Mouse (Mus musculus): Measurements from ENCODE around the gene Arl8b. TPM values are rescaled to one million over a fixed set of nuclear protein-coding genes. Genes with fewer than 3 reads are reported as not detected.

The Arl8b gene
- polyA plus RNA-seq, 2 experiments = 10.5 to 35.5 TPM

DNA sequence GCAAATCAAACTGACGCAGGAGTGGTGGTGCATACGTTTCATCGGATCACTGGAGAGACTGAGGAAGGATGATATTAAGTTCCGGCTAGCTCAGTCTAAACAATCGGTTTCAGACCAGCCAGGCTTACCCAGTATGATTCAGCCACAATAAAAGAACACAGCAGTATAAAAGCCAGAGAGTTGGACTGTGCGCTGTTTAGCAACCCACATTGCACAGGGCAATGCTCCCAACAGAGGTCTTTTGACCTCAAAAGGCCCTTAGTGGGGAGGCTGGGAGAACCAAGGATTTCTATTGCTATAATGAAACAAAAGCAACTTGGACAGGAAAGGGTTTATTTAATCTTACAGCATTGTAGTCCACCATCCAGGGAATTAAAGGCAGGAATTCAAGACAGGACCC, 9.4 kb upstream of the Arl8b start:
- Histone ChIP-seq H3K27ac (no peak overlapping the region), H3K9ac (replicated peaks) (no peak overlapping the region), H3K9me3 (ENCODE audit: control insufficient read depth, low read length) (no peaks in the 10 kb centered on the region), H3K36me3 (replicated peaks; ENCODE audit: control insufficient read depth, insufficient read depth, low read depth) (no peaks in the 10 kb centered on the region), H3K27me3 (ENCODE audit: control insufficient read depth, insufficient read depth, low read length) (no peaks in the 10 kb centered on the region), H3K4me3 (ENCODE audit: insufficient read depth in 1 of 2, low read depth in 2 of 2, low read length in 2 of 2) (no peak overlapping the region), H3K4me2 (ENCODE audit: low read depth) (no peak overlapping the region), H3K4me1 (replicated peaks; ENCODE audit: control insufficient read depth in 2 of 2, insufficient read depth in 2 of 2, low read length in 1 of 2) (peaks cover 0 to 8% of the 10 kb centered on the region in 2 experiments; a peak in 2 of 4 replicates)
- TF ChIP-seq CTCF (IDR thresholded peaks at IDR 0.05; ENCODE audit: low read depth) (no peak), EP300 (IDR thresholded peaks at IDR 0.05; ENCODE audit: low read depth) (no peak)
- DNase-seq (ENCODE audit: low read depth in 3 of 3, low spot score in 3 of 3) (no peak), ATAC-seq (ENCODE audit: insufficient read depth) (no peak)
- 76% methylated on average over 6 of the region's 6 CpGs for WGBS (ENCODE audit: insufficient replicate concordance)

DNA sequence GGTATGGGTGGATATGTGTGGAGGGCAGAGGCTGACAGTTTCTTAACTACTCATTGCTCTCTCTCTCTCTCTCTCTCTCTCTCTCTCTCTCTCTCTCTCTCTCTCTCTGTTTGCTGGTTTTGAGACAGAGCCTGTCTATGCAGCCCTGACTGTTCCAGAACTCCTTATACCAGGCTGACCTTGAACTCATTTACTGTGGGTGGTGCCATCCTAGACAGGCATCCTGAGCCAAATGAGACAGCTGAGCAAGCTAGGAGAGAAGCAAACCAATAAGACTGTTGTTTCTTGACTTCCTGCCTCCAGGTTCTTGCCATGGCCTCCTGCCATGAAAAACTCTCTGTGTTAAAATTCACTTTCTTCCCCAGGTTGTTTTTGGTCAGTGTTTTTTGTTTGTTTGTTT, 6.6 kb upstream of the Arl8b start:
- Histone ChIP-seq H3K27me3 (ENCODE audit: control insufficient read depth, insufficient read depth, low read length) (no peaks in the 10 kb centered on the region), H3K9ac (replicated peaks) (no peak overlapping the region), H3K4me3 (ENCODE audit: insufficient read depth in 1 of 2, low read depth in 2 of 2, low read length in 2 of 2) (no peak overlapping the region), H3K36me3 (replicated peaks; ENCODE audit: control insufficient read depth, insufficient read depth, low read depth) (no peaks in the 10 kb centered on the region), H3K4me2 (ENCODE audit: low read depth) (no peak overlapping the region), H3K9me3 (ENCODE audit: control insufficient read depth, low read length) (no peaks in the 10 kb centered on the region), H3K4me1 (replicated peaks; ENCODE audit: control insufficient read depth in 2 of 2, insufficient read depth in 2 of 2, low read length in 1 of 2) (peaks cover 0 to 9% of the 10 kb centered on the region in 2 experiments; a peak in 2 of 4 replicates), H3K27ac (no peak overlapping the region)
- TF ChIP-seq CTCF (IDR thresholded peaks at IDR 0.05; ENCODE audit: low read depth) (no peak), EP300 (IDR thresholded peaks at IDR 0.05; ENCODE audit: low read depth) (no peak)
- DNase-seq (ENCODE audit: low read depth in 3 of 3, low spot score in 3 of 3) = no peak
- no peak for ATAC-seq (ENCODE audit: insufficient read depth)

DNA sequence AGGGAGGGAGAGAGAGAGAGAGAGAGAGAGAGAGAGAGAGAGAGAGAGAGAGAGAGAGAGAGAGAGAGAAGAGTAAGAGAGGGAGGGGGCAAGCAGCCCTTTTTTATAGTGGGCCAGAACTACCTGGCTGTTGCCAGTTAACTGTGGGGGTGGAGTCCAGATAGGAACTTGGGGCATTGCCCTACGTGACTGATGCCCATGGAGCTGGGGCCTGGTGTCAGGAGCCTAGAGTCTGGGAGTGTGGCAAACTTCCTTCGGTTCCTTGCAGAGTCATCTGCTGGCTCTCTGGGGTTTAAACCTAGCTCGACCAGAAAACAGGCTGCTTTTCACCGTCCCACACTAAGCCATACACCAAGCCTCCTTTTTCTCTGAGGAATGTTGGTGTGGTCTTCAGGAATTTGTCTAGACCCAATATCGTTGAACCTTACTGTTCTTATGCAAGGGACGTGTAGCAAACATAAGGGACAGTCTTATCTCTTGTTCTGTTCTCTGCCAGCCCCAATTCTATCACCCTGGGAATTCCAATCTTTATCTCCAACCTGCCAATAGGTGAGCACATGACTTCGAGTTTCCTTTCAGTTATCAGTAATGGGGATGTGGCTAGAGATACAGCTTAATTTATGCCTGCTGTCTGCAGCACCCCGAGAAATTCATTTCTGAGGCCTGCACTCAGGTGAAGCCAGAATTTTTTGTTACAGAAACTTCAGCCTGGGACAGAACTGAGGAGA, 5.2 kb upstream of the Arl8b start:
- Histone ChIP-seq H3K9me3 (ENCODE audit: control insufficient read depth, low read length) (no peaks in the 10 kb centered on the region), H3K9ac (replicated peaks) (no peak overlapping the region), H3K4me3 (ENCODE audit: insufficient read depth in 1 of 2, low read depth in 2 of 2, low read length in 2 of 2) (no peak overlapping the region), H3K27me3 (ENCODE audit: control insufficient read depth, insufficient read depth, low read length) (no peaks in the 10 kb centered on the region), H3K4me1 (replicated peaks; ENCODE audit: control insufficient read depth in 2 of 2, insufficient read depth in 2 of 2, low read length in 1 of 2) (peaks cover 0 to 9% of the 10 kb centered on the region in 2 experiments; a peak in 2 of 4 replicates), H3K4me2 (ENCODE audit: low read depth) (no peak overlapping the region), H3K36me3 (replicated peaks; ENCODE audit: control insufficient read depth, insufficient read depth, low read depth) (no peaks in the 10 kb centered on the region), H3K27ac (no peak overlapping the region)
- 27% methylated on average over 8 of the region's 8 CpGs for WGBS (ENCODE audit: insufficient replicate concordance)
- TF ChIP-seq CTCF (IDR thresholded peaks at IDR 0.05; ENCODE audit: low read depth) = no peak
- peak; percentile 39; the same call in 1 of the 2 replicates for TF ChIP-seq EP300 (IDR thresholded peaks at IDR 0.05; ENCODE audit: low read depth)
- ATAC-seq (ENCODE audit: insufficient read depth) (peak; percentile 25; the same call in 1 of the 2 replicates), DNase-seq (ENCODE audit: low read depth in 3 of 3, low spot score in 3 of 3) (peak in 1 of 3 experiments; percentile 37)

DNA sequence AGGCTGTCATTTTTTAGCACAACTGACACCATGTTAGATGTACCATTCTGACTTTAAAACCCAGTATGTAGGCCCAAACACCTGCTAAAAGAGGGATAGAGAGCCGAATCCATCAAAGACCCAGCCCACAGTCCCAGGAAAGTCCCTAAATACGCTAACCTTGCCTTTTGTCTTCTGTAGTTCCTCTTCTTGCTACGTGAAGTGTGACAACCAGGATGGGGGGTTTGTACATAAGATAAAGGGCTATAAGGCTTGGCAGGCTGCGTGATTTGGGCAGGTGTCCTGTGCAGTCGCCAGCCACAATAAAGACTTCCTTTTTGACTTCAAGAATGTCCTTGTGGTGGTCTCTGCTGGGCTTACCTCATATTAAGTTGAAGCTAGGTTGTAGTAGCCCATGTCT, 4.5 kb upstream of the Arl8b start:
- no peak overlapping the region for H3K4me2 ChIP-seq (ENCODE audit: low read depth)
- H3K4me3 ChIP-seq (ENCODE audit: insufficient read depth in 1 of 2, low read depth in 2 of 2, low read length in 2 of 2) = no peak overlapping the region
- no peaks in the 10 kb centered on the region for H3K36me3 ChIP-seq (replicated peaks; ENCODE audit: control insufficient read depth, insufficient read depth, low read depth)
- DNase-seq (ENCODE audit: low read depth in 3 of 3, low spot score in 3 of 3) (no peak), ATAC-seq (ENCODE audit: insufficient read depth) (no peak)
- no peaks in the 10 kb centered on the region for H3K9me3 ChIP-seq (ENCODE audit: control insufficient read depth, low read length)
- H3K4me1 ChIP-seq (replicated peaks; ENCODE audit: control insufficient read depth in 2 of 2, insufficient read depth in 2 of 2, low read length in 1 of 2) = peaks cover 0 to 9% of the 10 kb centered on the region in 2 experiments; a peak in 2 of 4 replicates
- H3K27ac ChIP-seq = no peak overlapping the region
- H3K27me3 ChIP-seq (ENCODE audit: control insufficient read depth, insufficient read depth, low read length) = no peaks in the 10 kb centered on the region
- H3K9ac ChIP-seq (replicated peaks) = no peak overlapping the region
- 31% methylated on average over 5 of the region's 5 CpGs for WGBS (ENCODE audit: insufficient replicate concordance)
- no peak for TF ChIP-seq EP300 (IDR thresholded peaks at IDR 0.05; ENCODE audit: low read depth)
- TF ChIP-seq CTCF (IDR thresholded peaks at IDR 0.05; ENCODE audit: low read depth) = no peak

DNA sequence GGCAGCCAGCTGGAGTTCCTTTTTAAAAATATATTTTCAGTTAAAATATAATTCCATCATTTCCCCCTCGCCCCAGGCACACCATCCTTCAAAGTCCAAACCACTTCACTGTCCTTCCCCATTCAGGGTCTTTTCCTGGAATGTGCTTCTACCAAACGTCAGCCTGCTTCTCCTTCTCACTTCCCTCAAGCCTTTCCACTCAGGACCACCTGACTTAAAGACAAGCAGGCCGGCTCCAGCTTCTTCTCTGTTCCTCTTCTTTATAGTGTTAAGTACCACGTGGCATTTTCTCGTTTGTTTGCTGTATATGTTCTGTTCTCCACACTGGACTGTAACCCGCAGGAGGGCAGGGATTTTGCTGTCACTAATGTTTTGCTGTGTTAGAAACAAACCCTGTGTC, 1.0 kb upstream of the Arl8b start:
- no peak overlapping the region for H3K4me3 ChIP-seq (ENCODE audit: insufficient read depth in 1 of 2, low read depth in 2 of 2, low read length in 2 of 2)
- no peak overlapping the region for H3K9ac ChIP-seq (replicated peaks)
- no peak overlapping the region for H3K4me2 ChIP-seq (ENCODE audit: low read depth)
- DNase-seq (ENCODE audit: low read depth in 3 of 3, low spot score in 3 of 3) (no peak), ATAC-seq (ENCODE audit: insufficient read depth) (no peak)
- H3K27ac ChIP-seq = no peak overlapping the region
- H3K9me3 ChIP-seq (ENCODE audit: control insufficient read depth, low read length) = no peaks in the 10 kb centered on the region
- no peaks in the 10 kb centered on the region for H3K27me3 ChIP-seq (ENCODE audit: control insufficient read depth, insufficient read depth, low read length)
- 37% methylated on average over 6 of the region's 6 CpGs for WGBS (ENCODE audit: insufficient replicate concordance)
- H3K36me3 ChIP-seq (replicated peaks; ENCODE audit: control insufficient read depth, insufficient read depth, low read depth) = no peaks in the 10 kb centered on the region
- TF ChIP-seq EP300 (IDR thresholded peaks at IDR 0.05; ENCODE audit: low read depth) (no peak), CTCF (IDR thresholded peaks at IDR 0.05; ENCODE audit: low read depth) (no peak)
- peaks cover 15 to 22% of the 10 kb centered on the region in 2 experiments for H3K4me1 ChIP-seq (replicated peaks; ENCODE audit: control insufficient read depth in 2 of 2, insufficient read depth in 2 of 2, low read length in 1 of 2)
